Mouse (Mus musculus): Measurements from ENCODE around the gene 4933407L21Rik.

DNA sequence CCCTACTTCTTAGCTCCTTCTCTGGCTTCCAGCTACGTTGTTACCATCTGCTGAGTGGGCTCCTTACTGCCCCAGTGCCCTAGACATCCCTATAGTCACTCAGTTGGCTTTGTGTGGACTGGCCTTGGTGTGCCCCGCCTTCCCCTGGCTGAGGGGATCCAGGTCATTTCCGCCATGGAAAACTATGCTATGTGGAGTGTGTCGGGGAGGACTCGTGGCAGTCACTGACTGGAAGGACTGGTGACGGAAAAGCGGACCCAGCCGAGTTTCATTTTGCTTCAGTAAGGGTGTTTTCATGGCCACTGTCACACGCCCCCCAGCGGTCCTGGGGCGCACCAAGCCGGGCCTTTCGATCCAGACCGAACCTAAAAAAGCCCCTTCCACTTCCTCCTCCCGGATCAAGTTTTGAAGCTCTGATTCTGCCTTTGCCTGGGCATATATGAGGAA, 32.9 kb upstream of the 4933407L21Rik start:
- no peak for TF ChIP-seq POLR2A (IDR thresholded peaks at IDR 0.05; ENCODE audit: low read depth, low read length)
- peak; percentile 43 for TF ChIP-seq CTCF (conservative IDR thresholded peaks at IDR 0.05; ENCODE audit: insufficient read depth, insufficient read length, low read depth, low read length)

All from kidney, adult 2 months (tissue).